Mouse (Mus musculus): Measurements from ENCODE around the gene Pgc.
A peak's percentile ranks its signal among the peaks of the same experiment; 100 is the strongest.

Pgc gene

DNA sequence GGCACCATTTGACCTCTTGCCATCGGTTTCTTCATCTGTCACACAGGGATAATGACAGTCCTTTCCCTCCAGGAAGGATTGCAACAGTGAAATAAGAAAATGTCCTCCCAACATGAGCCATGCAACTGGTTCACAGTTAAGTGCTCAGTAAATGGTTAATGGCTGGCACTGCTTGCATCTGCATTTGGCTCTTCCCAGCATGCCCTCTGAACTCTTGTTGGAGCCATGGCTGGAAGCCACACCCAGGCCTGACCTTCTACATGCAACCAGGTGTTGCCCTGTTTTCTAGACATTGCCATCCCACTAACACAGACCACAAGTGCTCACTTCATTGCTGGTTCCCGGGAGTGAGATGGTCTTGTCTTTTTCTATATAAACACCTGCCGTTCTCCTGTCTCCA is 18.7 kb upstream of the Pgc start:
- no peak for DNase-seq (ENCODE audit: inconsistent age in 2 of 2, low spot score in 1 of 2)

GRCm38 (mm10) chr17:47708972-47709371 is 17.7 kb upstream of the Pgc start:
- DNase-seq (ENCODE audit: inconsistent age in 2 of 2, low spot score in 1 of 2) = no peak

DNA sequence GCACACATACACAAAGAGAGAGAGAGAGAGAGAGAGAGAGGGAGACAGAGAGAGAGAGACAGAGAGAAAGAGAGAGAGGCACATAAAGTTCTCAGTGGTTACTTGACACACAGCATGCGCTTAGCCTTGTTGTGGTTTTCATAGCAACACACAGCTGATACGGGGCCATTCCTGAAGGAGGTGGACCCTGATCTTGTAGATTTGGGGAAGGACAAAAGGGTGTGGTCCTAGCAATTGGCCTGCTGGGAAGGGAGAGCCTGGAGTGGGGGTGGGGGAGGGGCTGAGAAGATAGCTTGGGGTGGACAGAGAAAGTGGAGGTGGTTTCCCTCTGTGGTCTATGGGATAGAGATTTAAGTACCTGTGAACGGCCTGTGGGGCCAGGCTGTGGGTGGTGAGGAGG is 16.6 kb upstream of the Pgc start:
- DNase-seq (ENCODE audit: inconsistent age in 2 of 2, low spot score in 1 of 2) = no peak

- no peak for DNase-seq (ENCODE audit: inconsistent age in 2 of 2, low spot score in 1 of 2)
Observed at GRCm38 (mm10) chr17:47711883-47712282, 14.8 kb upstream of the Pgc start.

GRCm38 (mm10) chr17:47712889-47713571 is 13.6 kb upstream of the Pgc start:
- DNase-seq (ENCODE audit: inconsistent age in 2 of 2, low spot score in 1 of 2) = no peak

DNA sequence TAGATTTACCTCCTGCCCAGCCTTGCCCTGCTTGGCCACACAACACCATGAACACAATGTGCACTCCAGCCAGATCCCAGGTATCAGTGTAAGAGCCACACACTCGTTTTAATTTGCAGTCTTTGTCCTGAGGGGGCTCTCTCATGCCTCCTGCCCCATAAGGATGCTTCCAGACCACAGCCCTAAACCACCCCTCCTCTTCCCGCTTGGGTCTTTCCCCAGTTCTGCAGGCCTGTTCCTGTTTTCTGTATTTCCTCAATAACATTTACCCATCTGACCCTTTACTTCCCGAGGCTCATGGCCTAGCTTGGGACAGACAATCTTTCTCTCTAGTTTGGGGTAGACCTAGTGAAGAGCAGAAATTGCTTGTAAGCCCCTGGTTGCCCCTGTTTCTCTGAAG is 11.6 kb upstream of the Pgc start:
- no peak for DNase-seq (ENCODE audit: inconsistent age in 2 of 2, low spot score in 1 of 2)

- DNase-seq (ENCODE audit: inconsistent age in 2 of 2, low spot score in 1 of 2) = no peak
Observed at GRCm38 (mm10) chr17:47721183-47721582, 5.5 kb upstream of the Pgc start.

DNA sequence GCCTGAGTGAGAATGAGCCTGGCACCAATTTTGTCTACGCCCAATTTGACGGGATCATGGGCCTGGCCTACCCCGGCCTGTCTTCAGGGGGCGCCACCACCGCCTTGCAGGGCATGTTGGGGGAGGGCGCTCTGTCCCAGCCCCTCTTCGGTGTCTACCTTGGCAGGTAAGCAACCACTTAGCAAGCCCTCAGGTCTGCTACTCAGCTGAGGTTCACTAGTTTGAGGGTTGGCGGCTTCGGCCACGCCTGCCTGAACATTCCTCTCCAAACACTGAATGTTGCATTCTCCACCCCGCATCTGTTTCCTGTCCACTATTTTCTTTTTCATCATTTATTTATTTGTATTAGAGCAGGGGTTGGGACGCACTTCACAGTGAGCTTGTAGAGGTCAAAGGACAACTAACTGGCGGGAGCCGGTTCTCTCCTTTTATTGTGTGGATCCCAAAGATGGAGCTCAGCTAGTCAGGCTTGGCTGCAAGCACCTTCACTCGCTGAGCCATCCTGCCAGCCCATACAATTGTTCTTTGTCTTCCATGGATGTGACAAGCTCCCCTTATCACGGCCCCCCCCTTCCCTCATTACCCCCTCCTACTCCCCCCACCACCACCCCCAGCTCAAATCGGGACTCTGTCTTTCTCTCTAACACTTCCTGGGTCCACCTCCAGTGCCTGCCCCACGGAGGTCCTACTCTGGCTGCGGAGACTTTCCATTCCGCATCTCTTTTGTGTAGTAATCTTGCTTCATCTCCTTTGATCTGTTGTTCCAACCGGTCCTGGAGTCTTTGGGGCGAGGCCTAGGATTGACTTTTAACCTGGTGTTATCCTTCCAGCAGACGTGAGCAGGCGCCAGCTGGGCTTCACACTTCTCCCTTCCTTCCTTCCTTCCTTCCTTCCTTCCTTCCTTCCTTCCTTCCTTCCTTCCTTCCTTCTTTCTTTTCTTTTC is 4.3 kb downstream of the Pgc start:
- DNase-seq (ENCODE audit: inconsistent age in 2 of 2, low spot score in 1 of 2) = no peak

- no peak for DNase-seq (ENCODE audit: inconsistent age in 2 of 2, low spot score in 1 of 2)
Observed at GRCm38 (mm10) chr17:47735553-47736100, 9.0 kb downstream of the Pgc start.

DNA sequence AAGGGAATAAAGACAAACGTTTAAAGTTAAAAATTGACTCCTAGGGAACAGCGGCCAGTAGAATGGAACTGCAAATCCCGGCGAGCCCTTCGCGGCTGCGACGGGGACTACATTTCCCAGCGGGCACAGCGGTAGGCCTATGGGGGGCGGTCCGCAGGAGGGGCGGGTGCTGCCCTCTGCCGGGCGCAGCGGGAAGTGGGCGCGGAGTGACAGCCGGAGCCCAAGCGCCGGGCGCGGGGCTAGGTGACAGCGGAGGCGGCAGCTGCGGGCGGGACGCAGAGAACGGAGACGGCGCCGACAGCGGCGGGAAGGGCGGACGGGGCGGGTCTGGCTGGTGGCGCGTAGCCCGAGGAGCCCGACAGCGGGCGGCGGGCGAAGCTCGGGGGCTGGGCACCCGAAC is 10.2 kb downstream of the Pgc start, which contains the start of gene Tfeb:
Gene Tfeb (plus strand): TSS at position 175 of the 400 bp plus-strand sequence.
- DNase-seq (ENCODE audit: inconsistent age in 2 of 2, low spot score in 1 of 2) = peak; percentile 97 to 99

GRCm38 (mm10) chr17:47737271-47738065 is 10.8 kb downstream of the Pgc start:
- DNase-seq (ENCODE audit: inconsistent age in 2 of 2, low spot score in 1 of 2) = peak; percentile 95 to 98

GRCm38 (mm10) chr17:47738066-47738878 is 11.6 kb downstream of the Pgc start:
- peak; percentile 76 to 78 for DNase-seq (ENCODE audit: inconsistent age in 2 of 2, low spot score in 1 of 2)

GRCm38 (mm10) chr17:47738879-47739798 is 12.5 kb downstream of the Pgc start:
- DNase-seq (ENCODE audit: inconsistent age in 2 of 2, low spot score in 1 of 2) = peak in 1 of 2 experiments; percentile 33

GRCm38 (mm10) chr17:47740186-47740585 is 13.5 kb downstream of the Pgc start:
- DNase-seq (ENCODE audit: inconsistent age in 2 of 2, low spot score in 1 of 2) = peak in 1 of 2 experiments; percentile 28

GRCm38 (mm10) chr17:47742991-47743734 is 16.5 kb downstream of the Pgc start:
- DNase-seq (ENCODE audit: inconsistent age in 2 of 2, low spot score in 1 of 2) = peak in 1 of 2 experiments; percentile 62

GRCm38 (mm10) chr17:47744086-47744485 is 17.4 kb downstream of the Pgc start:
- DNase-seq (ENCODE audit: inconsistent age in 2 of 2, low spot score in 1 of 2) = peak in 1 of 2 experiments; percentile 35

- DNase-seq (ENCODE audit: inconsistent age in 2 of 2, low spot score in 1 of 2) = peak in 1 of 2 experiments; percentile 61
Observed at GRCm38 (mm10) chr17:47744746-47745368, 18.2 kb downstream of the Pgc start.

Data from adrenal gland, adult (tissue).